Mouse (Mus musculus): Measurements from ENCODE around the gene Aarsd1. TPM values are rescaled to one million over a fixed set of nuclear protein-coding genes. Genes with fewer than 3 reads are reported as not detected.
"Not testable (repeated sequence)": the region's sequence is repeated elsewhere in the genome, so short reads cannot be mapped to it uniquely, and the experiment has no call there.

The Aarsd1 gene
- polyA plus RNA-seq, 1 experiment, result not detected

GRCm38 (mm10) chr11:101418991-101419390 lies 1.6 kb upstream of the Aarsd1 start:
- 51% methylated on average over 6 of the region's 6 CpGs for WGBS
- no peak overlapping the region for H3K4me3 ChIP-seq (ENCODE audit: insufficient read depth, low read depth, low read length)
- H3K4me1 ChIP-seq (ENCODE audit: control insufficient read depth, insufficient read depth, low read length), result peaks cover under 1% of the 10 kb centered on the region
- TF ChIP-seq POLR2A (IDR thresholded peaks at IDR 0.05; ENCODE audit: insufficient read depth, low read depth, low read length) (no peak), CTCF (IDR thresholded peaks at IDR 0.05; ENCODE audit: insufficient read depth, low read depth, low read length) (no peak)
- H3K27ac ChIP-seq (ENCODE audit: insufficient read depth, low read depth, low read length), result no peak overlapping the region

GRCm38 (mm10) chr11:101416433-101417100 lies 848 bp downstream of the Aarsd1 start:
- TF ChIP-seq POLR2A (IDR thresholded peaks at IDR 0.05; ENCODE audit: insufficient read depth, low read depth, low read length) (no peak), CTCF (IDR thresholded peaks at IDR 0.05; ENCODE audit: insufficient read depth, low read depth, low read length) (no peak)
- WGBS, result 1% methylated on average over 11 of the region's 11 CpGs
- H3K27ac ChIP-seq (ENCODE audit: insufficient read depth, low read depth, low read length), result no peak overlapping the region
- peak overlapping the region; percentile 96 for H3K4me3 ChIP-seq (ENCODE audit: insufficient read depth, low read depth, low read length)
- H3K4me1 ChIP-seq (ENCODE audit: control insufficient read depth, insufficient read depth, low read length), result no peaks in the 10 kb centered on the region

- Histone ChIP-seq H3K4me3 (ENCODE audit: insufficient read depth, low read depth, low read length) (no peak overlapping the region), H3K4me1 (ENCODE audit: control insufficient read depth, insufficient read depth, low read length) (no peaks in the 10 kb centered on the region), H3K27ac (ENCODE audit: insufficient read depth, low read depth, low read length) (no peak overlapping the region)
- no peak for TF ChIP-seq POLR2A (IDR thresholded peaks at IDR 0.05; ENCODE audit: insufficient read depth, low read depth, low read length)
- TF ChIP-seq CTCF (IDR thresholded peaks at IDR 0.05; ENCODE audit: insufficient read depth, low read depth, low read length), result no peak
- WGBS, result 91% methylated on average over 2 of the region's 2 CpGs
Observed at GRCm38 (mm10) chr11:101415306-101415705, 2.1 kb downstream of the Aarsd1 start.

GRCm38 (mm10) chr11:101395110-101395509 lies 22.3 kb downstream of the Aarsd1 start:
- Histone ChIP-seq H3K4me1 (ENCODE audit: control insufficient read depth, insufficient read depth, low read length) (no peaks in the 10 kb centered on the region), H3K4me3 (ENCODE audit: insufficient read depth, low read depth, low read length) (no peak overlapping the region), H3K27ac (ENCODE audit: insufficient read depth, low read depth, low read length) (no peak overlapping the region)
- 3% methylated on average over 8 of the region's 8 CpGs for WGBS
- TF ChIP-seq CTCF (IDR thresholded peaks at IDR 0.05; ENCODE audit: insufficient read depth, low read depth, low read length), result peak; percentile 75
- no peak for TF ChIP-seq POLR2A (IDR thresholded peaks at IDR 0.05; ENCODE audit: insufficient read depth, low read depth, low read length)

GRCm38 (mm10) chr11:101381817-101382216 lies 35.6 kb downstream of the Aarsd1 start:
- no peaks in the 10 kb centered on the region for H3K4me1 ChIP-seq (ENCODE audit: control insufficient read depth, insufficient read depth, low read length)
- H3K4me3 ChIP-seq (ENCODE audit: insufficient read depth, low read depth, low read length), result no peak overlapping the region
- WGBS, result 6% methylated on average over 4 of the region's 4 CpGs
- H3K27ac ChIP-seq (ENCODE audit: insufficient read depth, low read depth, low read length), result no peak overlapping the region
- TF ChIP-seq POLR2A (IDR thresholded peaks at IDR 0.05; ENCODE audit: insufficient read depth, low read depth, low read length), result no peak
- no peak for TF ChIP-seq CTCF (IDR thresholded peaks at IDR 0.05; ENCODE audit: insufficient read depth, low read depth, low read length)

- H3K4me3 ChIP-seq (ENCODE audit: insufficient read depth, low read depth, low read length), result no peak overlapping the region
- H3K4me1 ChIP-seq (ENCODE audit: control insufficient read depth, insufficient read depth, low read length), result no peaks in the 10 kb centered on the region
- H3K27ac ChIP-seq (ENCODE audit: insufficient read depth, low read depth, low read length), result no peak overlapping the region
- TF ChIP-seq CTCF (IDR thresholded peaks at IDR 0.05; ENCODE audit: insufficient read depth, low read depth, low read length), result no peak
- TF ChIP-seq POLR2A (IDR thresholded peaks at IDR 0.05; ENCODE audit: insufficient read depth, low read depth, low read length), result no peak
- 84% methylated on average over 6 of the region's 6 CpGs for WGBS
Observed at GRCm38 (mm10) chr11:101378926-101379325, 38.5 kb downstream of the Aarsd1 start.

- H3K4me3 ChIP-seq (ENCODE audit: insufficient read depth, low read depth, low read length); H3K4me1 ChIP-seq (ENCODE audit: control insufficient read depth, insufficient read depth, low read length); H3K27ac ChIP-seq (ENCODE audit: insufficient read depth, low read depth, low read length): not testable (repeated sequence)
- WGBS, result 92% methylated on average over 8 of the region's 8 CpGs
Observed at GRCm38 (mm10) chr11:101378196-101378595, 39.2 kb downstream of the Aarsd1 start.

GRCm38 (mm10) chr11:101374421-101374938 lies 42.9 kb downstream of the Aarsd1 start:
- H3K4me3 ChIP-seq (ENCODE audit: insufficient read depth, low read depth, low read length), result no peak overlapping the region
- 55% methylated on average over 7 of the region's 7 CpGs for WGBS
- no peak for TF ChIP-seq POLR2A (IDR thresholded peaks at IDR 0.05; ENCODE audit: insufficient read depth, low read depth, low read length)

GRCm38 (mm10) chr11:101370141-101370540 lies 47.3 kb downstream of the Aarsd1 start:
- no peaks in the 10 kb centered on the region for H3K4me1 ChIP-seq (ENCODE audit: control insufficient read depth, insufficient read depth, low read length)
- 74% methylated on average over 5 of the region's 5 CpGs for WGBS
- TF ChIP-seq CTCF (IDR thresholded peaks at IDR 0.05; ENCODE audit: insufficient read depth, low read depth, low read length), result no peak
- no peak for TF ChIP-seq POLR2A (IDR thresholded peaks at IDR 0.05; ENCODE audit: insufficient read depth, low read depth, low read length)
- H3K27ac ChIP-seq (ENCODE audit: insufficient read depth, low read depth, low read length), result no peak overlapping the region
- H3K4me3 ChIP-seq (ENCODE audit: insufficient read depth, low read depth, low read length), result no peak overlapping the region

More at GRCm38 (mm10) chr11:101374421-101374938, 42.9 kb downstream of the Aarsd1 start:
- Histone ChIP-seq H3K4me1 (ENCODE audit: control insufficient read depth, insufficient read depth, low read length) (no peaks in the 10 kb centered on the region), H3K27ac (ENCODE audit: insufficient read depth, low read depth, low read length) (no peak overlapping the region)

All from olfactory bulb, adult 2 months (tissue).